Mouse (Mus musculus) bone marrow macrophage, adult 2 months (primary cell): ENCODE measurements at regions not wholly inside any gene's neighbourhood (a gene's known extent, or its start where the extent isn't known, plus 50 kb on each side); places are given as distances from the start of the nearest gene placed in this dataset.

Experiments
- CTCF ChIP-seq: IDR thresholded peaks from 2 replicates; pipeline ENCODE4 v1.5.1; 2012; ENCODE audit warnings: low read depth, mild to moderate bottlenecking, low read length, moderate library complexity
- POLR2A ChIP-seq: IDR thresholded peaks from 2 replicates; pipeline ENCODE4 v1.6.1; 2012; ENCODE audit warnings: mild to moderate bottlenecking, low read depth, low read length, borderline replicate concordance

- TF ChIP-seq POLR2A, result no peak
- no peak for TF ChIP-seq CTCF
Measured at GRCm38 (mm10) chr5:133889841-133890240, 209.7 kb upstream of the Castor2 start.
